9 mouse cellular contexts compared by ENCODE assay signal in genomic region chr2:33558233-33558632, GRCm38 (mm10).
DNase-seq lines count a peak whose midpoint lies in the region; ATAC-seq lines count a peak whose summit lies in the region.
"Had no signal": no experiment of that assay in that cellular context is flagged by ENCODE, and none has a peak within 500 bp of the region (broad histone marks: within the 10 kb centered on the region; RNA-seq: fewer than 3 reads in every experiment).

No protein-coding gene starts in this region.

- H3K9ac ChIP-seq in intestine, embryonic 14.5 days (ENCODE audit: low read length): no peak overlapping the region
- H3K9ac ChIP-seq in intestine, embryonic 16.5 days (ENCODE audit: low read depth, low read length): no peak overlapping the region
- H3K9ac ChIP-seq in midbrain, embryonic 12.5 days (replicated peaks): no peak overlapping the region

- no peaks in the 10 kb centered on the region for H3K36me3 ChIP-seq in intestine, embryonic 14.5 days (ENCODE audit: control insufficient read depth, insufficient read depth, low read length)
- H3K36me3 ChIP-seq in intestine, embryonic 16.5 days (ENCODE audit: control insufficient read depth, insufficient read depth, low read length): no peaks in the 10 kb centered on the region
- no peaks in the 10 kb centered on the region for H3K36me3 ChIP-seq in midbrain, embryonic 12.5 days

- H3K27me3 ChIP-seq in intestine, embryonic 14.5 days (replicated peaks; ENCODE audit: control insufficient read depth, insufficient read depth, low read length): 0 out of 2 replicates have a peak, but pooled peaks cover 3% of the 10 kb centered on the region
- 0 out of 2 replicates have a peak, but pooled peaks cover 4% of the 10 kb centered on the region for H3K27me3 ChIP-seq in intestine, embryonic 16.5 days (replicated peaks; ENCODE audit: control insufficient read depth, insufficient read depth, low read length)
- peaks cover 78% of the 10 kb centered on the region for H3K27me3 ChIP-seq in midbrain, embryonic 12.5 days

- no peaks in the 10 kb centered on the region for H3K9me3 ChIP-seq in intestine, embryonic 14.5 days (ENCODE audit: control insufficient read depth, low read length)
- H3K9me3 ChIP-seq in intestine, embryonic 16.5 days (ENCODE audit: control insufficient read depth, low read length): no peaks in the 10 kb centered on the region
- no peaks in the 10 kb centered on the region for H3K9me3 ChIP-seq in midbrain, embryonic 12.5 days

- no peak overlapping the region for H3K4me3 ChIP-seq in intestine, embryonic 14.5 days (ENCODE audit: low read depth, low read length)
- H3K4me3 ChIP-seq in intestine, embryonic 16.5 days (ENCODE audit: low read length): no peak overlapping the region
- no peak overlapping the region for H3K4me3 ChIP-seq in midbrain, embryonic 12.5 days
- H3K4me3 ChIP-seq: myocyte had no signal

- no peak for ATAC-seq in intestine, embryonic 14.5 days (replicated peaks; ENCODE audit: low FRiP score, low TSS enrichment, low read depth)
- no peak for ATAC-seq in intestine, embryonic 16.5 days
- ATAC-seq in midbrain, embryonic 12.5 days (ENCODE audit: low FRiP score, low read depth): 0 out of 2 replicates have a peak, but pooled peaks have one; percentile 20

- no peak overlapping the region for H3K27ac ChIP-seq in intestine, embryonic 14.5 days (ENCODE audit: low read depth)
- H3K27ac ChIP-seq in intestine, embryonic 16.5 days (ENCODE audit: low read length): no peak overlapping the region
- no peak overlapping the region for H3K27ac ChIP-seq in midbrain, embryonic 12.5 days (replicated peaks)

- 9% methylated on average over 6 of the region's 6 CpGs for WGBS in intestine, embryonic 14.5 days
- WGBS in intestine, embryonic 16.5 days: 6% methylated on average over 6 of the region's 6 CpGs
- WGBS in midbrain, embryonic 12.5 days: 2% methylated on average over 6 of the region's 6 CpGs

- intact Hi-C loops in heart, postnatal 10 days (cut with DNase I): loop anchor here (1.0 kb wide), 1 partner anchor 71 kb away; no protein-coding TSS in a partner anchor

- no peak overlapping the region for H3K4me2 ChIP-seq in intestine, embryonic 14.5 days (ENCODE audit: low read length)
- no peak overlapping the region for H3K4me2 ChIP-seq in intestine, embryonic 16.5 days (ENCODE audit: low read depth, low read length)
- no peak overlapping the region for H3K4me2 ChIP-seq in midbrain, embryonic 12.5 days (replicated peaks)

- no peaks in the 10 kb centered on the region for H3K4me1 ChIP-seq in intestine, embryonic 14.5 days (replicated peaks; ENCODE audit: control insufficient read depth, insufficient read depth, low read length)
- H3K4me1 ChIP-seq in intestine, embryonic 16.5 days (ENCODE audit: control insufficient read depth, insufficient read depth, low read length): no peaks in the 10 kb centered on the region
- peaks cover 8% of the 10 kb centered on the region; the same call in 1 of the 2 replicates for H3K4me1 ChIP-seq in midbrain, embryonic 12.5 days

- DNase-seq in intestine, embryonic 14.5 days (ENCODE audit: low spot score): peak; percentile 85
- peak; percentile 40 for DNase-seq in adrenal gland, adult 8-10 months
- peak; percentile 83 for DNase-seq in embryo, embryonic 11 days
- DNase-seq in heart, postnatal 10 days: peak; percentile 80 to 86
- DNase-seq in left cerebral cortex, adult 11 months (ENCODE audit: low spot score): peak; percentile 62
- peak; percentile 50 to 75 for DNase-seq in spleen, postnatal 10 days (ENCODE audit: low spot score in 2 of 2)
